Mouse (Mus musculus): ENCODE data around the gene Tfpi2. TPM values are rescaled to one million over a fixed set of nuclear protein-coding genes. Genes with fewer than 3 reads are reported as not detected.

Gene Tfpi2
- total RNA-seq (2023; ENCODE audit: inconsistent age), result not detected in 4 replicates

DNA sequence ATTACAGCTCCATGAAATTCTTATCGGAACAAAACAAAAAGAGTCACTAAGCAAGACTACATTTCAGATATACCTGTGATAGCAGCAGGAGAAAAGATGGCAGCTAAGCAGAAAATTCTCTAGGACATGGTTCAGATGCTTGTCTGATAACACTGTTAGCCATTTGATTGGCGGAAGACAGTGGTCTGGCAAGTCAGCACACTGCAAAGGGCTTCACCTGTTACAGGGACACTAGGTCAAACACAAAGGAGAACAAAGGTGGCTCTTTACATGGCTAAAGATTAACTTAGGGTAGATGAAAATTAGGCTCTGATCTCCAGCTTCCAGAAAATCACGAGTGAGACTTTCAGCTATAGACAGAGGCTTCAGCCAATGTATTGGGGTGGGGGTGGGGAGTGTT, at the start of gene Tfpi2:
Tfpi2 (minus strand) TSS at position 170 of the 400 bp plus-strand sequence.

DNA sequence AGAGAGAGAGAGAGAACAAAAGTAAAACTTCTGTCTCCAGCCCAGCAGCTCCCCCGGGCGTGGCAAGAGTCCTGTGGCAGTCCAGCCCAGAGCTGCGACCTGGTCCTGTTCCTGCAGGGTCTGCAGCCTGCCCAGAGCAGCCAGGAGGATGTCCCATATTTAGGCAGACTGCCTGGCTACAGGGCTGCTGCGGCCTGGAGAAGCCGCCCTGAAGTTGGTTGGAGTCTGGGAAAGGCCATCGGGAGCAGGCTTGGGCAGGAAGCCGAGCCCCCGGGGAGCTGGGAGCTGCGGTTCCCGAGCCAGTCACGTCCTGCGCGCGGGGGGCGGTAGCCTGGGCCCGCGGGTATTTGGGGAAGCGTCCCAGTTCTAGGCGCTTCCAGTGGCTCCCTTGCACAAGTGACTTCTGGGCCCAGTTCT, 15.2 kb upstream of the Tfpi2 start, which contains the start of gene Gng11:
Gng11 (plus strand) TSS at position 15 of the 417 bp plus-strand sequence.

DNA sequence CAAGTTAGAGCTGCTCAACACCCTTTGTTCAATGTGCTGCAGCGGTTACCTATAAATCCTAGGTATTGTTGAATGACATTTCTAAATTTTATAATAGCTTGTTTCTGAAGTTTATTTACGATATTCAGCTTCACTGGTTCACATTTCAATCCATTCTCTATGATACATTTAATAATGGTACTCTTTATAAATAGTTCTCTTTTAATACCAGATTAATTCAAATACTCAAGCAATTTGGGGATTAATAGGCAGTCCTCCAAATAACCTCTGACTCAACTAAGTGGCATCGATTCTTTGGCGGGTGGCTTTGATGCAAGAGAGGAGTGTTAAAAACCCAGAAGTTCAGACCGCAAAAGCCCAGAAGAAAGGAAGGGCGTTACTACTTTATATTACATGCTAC, 4.8 kb upstream of the Tfpi2 start, which contains the start of gene Gngt1:
Gngt1 (plus strand) TSS at position 301 of the 400 bp plus-strand sequence.

Other genes starting within 250 kb of the Tfpi2 start
- gene Calcr, start 224.2 kb downstream of the Tfpi2 start, total RNA-seq (2023; ENCODE audit: inconsistent age), result not detected in 4 replicates
- gene Gngt1, start 4.9 kb upstream of the Tfpi2 start, total RNA-seq (2023; ENCODE audit: inconsistent age), result not detected in 4 replicates
- 1.2 TPM in 3 of 4 replicates, not detected in the other for gene Gng11, start 15.0 kb upstream of the Tfpi2 start, total RNA-seq (2023; ENCODE audit: inconsistent age)
- gene Bet1, start 98.1 kb upstream of the Tfpi2 start, total RNA-seq (2023; ENCODE audit: inconsistent age), result 11.0 to 13.7 TPM (median 12.3 TPM) in 4 replicates